Mouse (Mus musculus) cerebellum, adult 11-12 months (tissue): ENCODE results near the gene Mecr.

ENCODE experiments used
- DNase-seq: peaks from one replicate; pipeline ENCODE4 v3.0.0; 2022

The Mecr gene

GRCm38 (mm10) chr4:131836891-131837491, 6.3 kb upstream of the Mecr start:
- peak; percentile 50 for DNase-seq

DNA sequence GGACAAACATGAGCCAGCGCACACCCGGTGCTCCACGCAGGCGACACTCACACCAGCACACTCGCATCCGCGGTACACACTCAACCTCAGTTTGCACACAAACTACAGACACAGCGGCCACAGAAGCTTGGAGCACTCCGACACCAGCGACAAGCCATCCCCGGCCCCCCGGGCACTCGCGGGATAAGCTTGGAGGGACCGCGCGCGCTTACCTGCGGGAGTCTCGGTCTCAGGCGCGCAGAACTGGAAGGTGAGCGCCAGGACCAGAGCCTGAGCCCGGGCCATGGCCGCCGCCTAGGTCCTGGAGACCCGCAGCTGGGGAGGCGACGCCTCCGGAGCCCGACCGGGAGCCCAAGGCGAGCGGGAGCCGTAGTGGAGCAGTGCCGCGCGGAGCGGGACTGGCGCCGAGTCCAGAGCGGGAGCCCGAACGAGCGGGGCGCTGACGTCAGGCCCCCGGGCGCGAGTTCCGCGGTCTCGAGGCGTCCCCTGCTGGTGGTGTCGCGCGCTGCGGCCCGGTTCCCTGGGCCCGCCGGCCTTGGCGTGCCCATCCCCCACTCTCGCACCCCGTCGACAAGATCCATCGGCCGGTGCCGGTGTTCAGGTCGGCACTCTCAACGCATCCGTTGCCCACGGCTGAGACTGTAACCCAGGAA, 5.3 kb upstream of the Mecr start, which contains the start of gene Ptpru:
TSS of gene Ptpru (minus strand) at position 417 of the 653 bp plus-strand sequence.
- peak; percentile 89 for DNase-seq

GRCm38 (mm10) chr4:131845991-131846778, 2.9 kb downstream of the Mecr start:
- no peak for DNase-seq

GRCm38 (mm10) chr4:131848082-131848481, 4.8 kb downstream of the Mecr start:
- no peak for DNase-seq

DNA sequence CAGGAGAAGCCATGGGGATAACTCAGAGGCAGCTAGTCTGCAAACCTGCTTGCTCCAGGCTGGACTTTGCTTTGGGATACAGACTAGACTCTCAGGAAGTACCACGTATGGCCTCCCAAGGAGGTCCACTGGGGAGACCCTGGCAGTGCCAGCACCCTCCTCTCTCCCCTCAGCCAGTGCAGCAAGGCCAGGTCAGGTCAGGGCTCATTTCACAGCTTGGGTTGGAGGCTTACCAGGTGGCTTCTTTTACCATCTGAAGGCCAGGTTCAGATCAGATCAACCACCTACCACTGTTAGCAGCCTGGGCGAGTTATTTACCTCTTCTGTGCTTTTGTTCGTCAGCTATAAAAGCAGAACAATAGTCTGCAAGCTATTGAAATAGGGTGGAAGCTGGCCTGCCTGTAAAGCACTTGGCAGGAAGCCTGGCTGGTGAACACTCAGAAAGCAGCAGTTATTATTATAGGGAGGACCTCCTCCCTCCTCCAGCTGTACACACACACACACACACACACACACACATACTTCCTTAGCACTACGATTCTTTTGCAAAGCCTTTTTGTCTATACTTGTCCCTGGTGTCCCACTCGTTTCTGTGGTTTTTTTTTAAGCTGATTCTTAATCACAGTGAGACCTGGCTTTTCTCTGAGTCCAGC, 6.8 kb downstream of the Mecr start:
- DNase-seq = no peak

GRCm38 (mm10) chr4:131854950-131855349, 11.7 kb downstream of the Mecr start:
- no peak for DNase-seq

GRCm38 (mm10) chr4:131860492-131861340, 17.4 kb downstream of the Mecr start:
- DNase-seq = peak; percentile 58

DNA sequence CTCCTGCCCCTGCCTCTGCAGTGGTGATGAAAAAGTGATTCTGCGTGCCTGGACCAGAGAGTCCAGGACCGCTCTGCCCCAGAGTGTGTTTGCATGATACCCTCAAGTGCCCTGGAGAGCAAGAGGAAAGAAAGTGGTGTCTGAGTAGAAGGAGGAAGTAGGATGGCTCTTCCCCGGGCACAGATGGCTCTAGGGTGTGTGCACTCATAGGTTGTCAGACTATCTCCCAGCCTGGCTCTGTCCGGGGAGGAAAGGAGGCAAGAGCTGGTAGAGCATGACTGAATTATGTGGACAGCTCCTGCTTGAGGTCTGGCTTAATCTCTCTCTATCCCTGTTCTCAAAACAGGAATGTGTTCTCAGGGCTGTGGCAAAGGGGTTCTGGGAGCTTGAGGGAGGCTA, 18.1 kb downstream of the Mecr start:
- no peak for DNase-seq

GRCm38 (mm10) chr4:131872672-131873292, 29.5 kb downstream of the Mecr start:
- peak; percentile 25 for DNase-seq

DNA sequence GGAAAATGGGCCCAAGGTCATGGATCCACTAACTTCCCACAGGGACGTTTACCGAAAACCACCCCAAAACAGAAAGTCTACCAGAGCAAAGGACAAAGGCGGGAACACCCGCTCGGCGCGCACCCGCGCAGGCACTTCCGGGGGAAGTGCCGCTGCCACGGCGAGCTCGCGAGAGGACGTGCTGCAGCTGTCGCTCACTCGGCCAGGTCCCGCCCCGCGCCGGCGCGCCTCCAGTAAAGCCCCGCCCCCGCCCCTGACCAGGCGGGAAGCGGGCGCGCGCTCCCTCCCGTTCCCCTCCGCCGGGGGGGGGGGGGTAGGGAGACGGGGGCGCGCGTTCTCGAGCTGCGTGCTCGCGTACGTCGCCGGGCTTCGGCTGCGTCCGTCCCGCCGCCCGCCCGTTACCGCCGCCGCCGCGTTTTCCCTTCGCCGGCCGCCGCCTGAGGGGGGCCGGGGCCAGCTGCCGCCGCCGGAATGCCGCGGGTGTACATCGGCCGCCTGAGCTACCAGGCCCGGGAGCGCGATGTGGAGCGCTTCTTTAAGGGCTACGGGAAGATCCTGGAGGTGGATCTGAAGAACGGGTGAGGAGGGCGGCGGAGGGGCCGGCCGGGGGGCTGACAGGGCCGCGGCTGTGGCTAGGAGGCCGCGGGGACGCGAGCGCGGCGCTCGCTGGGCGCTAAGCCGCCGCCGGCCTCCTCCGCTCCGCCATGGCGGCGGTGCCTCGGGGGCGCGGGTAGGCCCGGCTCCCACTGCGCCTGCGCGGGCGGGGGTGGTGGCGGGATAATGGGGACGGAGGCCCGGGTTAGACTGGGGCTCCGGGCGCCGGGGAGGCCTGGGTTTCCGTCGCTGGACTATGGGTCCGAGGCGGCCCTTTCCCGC, 30.3 kb downstream of the Mecr start, which contains the start of gene Srsf4:
TSS of gene Srsf4 (plus strand) at position 325 of the 876 bp plus-strand sequence.
- DNase-seq = peak; percentile 95

- no peak for DNase-seq
These were observed 30.9 kb downstream of the Mecr start for GRCm38 (mm10) chr4:131874169-131874536.

GRCm38 (mm10) chr4:131874567-131874966, 31.3 kb downstream of the Mecr start:
- DNase-seq = no peak

GRCm38 (mm10) chr4:131875242-131875641, 32.0 kb downstream of the Mecr start:
- no peak for DNase-seq

DNA sequence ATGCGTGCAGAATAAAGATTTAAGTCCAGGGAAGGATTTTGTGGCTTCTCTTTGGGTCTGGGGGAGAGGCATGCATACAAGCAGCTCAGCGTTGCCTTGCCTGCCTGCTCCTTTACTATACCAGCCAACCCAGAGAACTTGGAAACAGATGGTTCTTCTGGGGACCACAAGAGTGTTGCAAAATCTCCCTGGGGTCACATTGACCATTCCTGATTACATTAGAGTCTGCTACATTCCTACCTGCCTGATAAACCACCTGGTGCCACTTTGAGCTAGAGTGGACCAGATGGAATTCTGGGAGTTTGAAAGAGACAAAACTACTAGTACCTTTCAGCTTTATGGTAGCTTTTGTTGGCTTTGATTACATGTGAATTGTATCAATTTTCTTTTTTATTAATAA, 33.6 kb downstream of the Mecr start:
- no peak for DNase-seq

GRCm38 (mm10) chr4:131879692-131880091, 36.4 kb downstream of the Mecr start:
- DNase-seq = no peak

DNA sequence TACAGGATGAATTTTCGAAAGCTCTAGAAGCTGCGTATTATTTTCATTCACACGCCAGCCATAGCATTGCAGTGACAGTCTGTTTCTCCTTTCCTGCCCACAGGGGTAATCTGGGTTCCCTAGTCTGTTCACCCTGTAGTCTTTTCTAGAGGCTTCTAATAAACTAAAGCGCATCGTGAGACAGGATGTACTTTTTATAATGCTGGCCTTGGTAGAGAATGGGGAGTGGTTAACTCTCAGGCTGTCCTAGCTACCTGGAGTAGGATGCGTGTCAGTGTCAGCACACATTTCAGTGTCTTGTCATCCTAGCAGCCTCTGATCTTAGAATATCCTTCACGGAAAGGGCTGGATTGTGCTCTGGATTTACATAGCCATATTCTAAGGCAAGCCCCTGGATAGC, 38.0 kb downstream of the Mecr start:
- DNase-seq = no peak

GRCm38 (mm10) chr4:131883571-131883970, 40.3 kb downstream of the Mecr start:
- no peak for DNase-seq

DNA sequence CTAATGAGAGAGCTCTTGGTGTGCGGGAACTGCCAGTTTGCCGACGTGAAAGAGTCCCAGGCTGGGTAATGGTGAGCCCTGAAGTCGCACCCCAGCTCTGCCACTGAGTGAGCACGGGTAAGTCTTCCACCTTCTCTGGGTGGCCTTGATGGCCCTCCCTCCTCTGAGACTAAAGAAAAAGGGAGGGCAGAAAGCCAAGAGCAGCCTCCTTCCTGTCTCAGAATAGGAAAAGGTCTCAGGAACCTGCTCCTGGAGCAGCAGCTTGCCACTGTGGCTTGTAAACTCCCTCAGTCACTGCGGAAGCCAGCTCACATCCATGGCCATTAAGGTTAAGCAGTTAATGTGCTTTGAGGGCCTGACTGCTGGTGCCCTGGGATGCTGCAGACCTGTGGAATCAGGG, 42.1 kb downstream of the Mecr start:
- no peak for DNase-seq

GRCm38 (mm10) chr4:131888564-131888963, 45.3 kb downstream of the Mecr start:
- DNase-seq = no peak

- no peak for DNase-seq
These were observed 47.4 kb downstream of the Mecr start for GRCm38 (mm10) chr4:131890692-131891091.

GRCm38 (mm10) chr4:131897109-131897508, 53.8 kb downstream of the Mecr start:
- DNase-seq = no peak
